Mouse (Mus musculus) hindbrain, embryonic 14.5 days (tissue): ENCODE measurements around the gene Pdzk1. TPM values are rescaled to one million over a fixed set of nuclear protein-coding genes. Genes with fewer than 3 reads are reported as not detected.

Experiments
- ATAC-seq: fragments of 200-750 bp; cut with Nextera tagmentation; 2 replicates; pipeline ENCODE4 v1.8.0; 2017; ENCODE audit warnings: moderate number of reproducible peaks, mild to moderate bottlenecking, moderate TSS enrichment, moderate library complexity; ENCODE audit not compliant: low FRiP score
- DNase-seq: peaks from one replicate; pipeline ENCODE4 v3.0.0-alpha.2; 2015; ENCODE audit warnings: low spot score
- H3K27ac ChIP-seq: fragments of 300-500 bp; sonication (generic); 2 replicates; pipeline ENCODE4 v1.5.1; 2014; ENCODE audit warnings: mild to moderate bottlenecking, moderate library complexity
- H3K27me3 ChIP-seq: fragments of 300-500 bp; sonication (generic); 2 replicates; pipeline ENCODE4 v1.6.1; 2014; ENCODE audit warnings: mild to moderate bottlenecking, low read length, mixed read lengths; ENCODE audit not compliant: control insufficient read depth, insufficient read depth
- H3K36me3 ChIP-seq: fragments of 300-500 bp; sonication (generic); replicated peaks from 2 replicates; pipeline ENCODE4 v1.6.1; 2014; ENCODE audit not compliant: control insufficient read depth, insufficient read depth
- H3K4me1 ChIP-seq: fragments of 300-500 bp; sonication (generic); replicated peaks from 2 replicates; pipeline ENCODE4 v1.6.1; 2014; ENCODE audit warnings: antibody characterized with exemption, low read length, mixed read lengths; ENCODE audit not compliant: control insufficient read depth, insufficient read depth
- H3K4me2 ChIP-seq: fragments of 300-500 bp; sonication (generic); replicated peaks from 2 replicates; pipeline ENCODE4 v1.6.1; 2014; ENCODE audit warnings: mild to moderate bottlenecking, moderate library complexity
- H3K4me3 ChIP-seq: fragments of 300-500 bp; sonication (generic); replicated peaks from 2 replicates; pipeline ENCODE4 v1.5.1; 2014; ENCODE audit warnings: mild to moderate bottlenecking, low read length
- H3K9ac ChIP-seq: fragments of 300-500 bp; sonication (generic); 2 replicates; pipeline ENCODE4 v1.6.1; 2014
- H3K9me3 ChIP-seq: fragments of 300-500 bp; sonication (generic); 2 replicates; pipeline ENCODE4 v1.6.1; 2016; ENCODE audit warnings: low read length; ENCODE audit not compliant: control insufficient read depth
- WGBS: fragments of 180-500 bp; shearing (Covaris S2); extraction: QIAGEN DNeasy Blood & Tissue Kit; methylation state at CpG from one replicate; pipeline ENCODE4 v1.1.7; 2014; 5-methylcytosine and 5-hydroxymethylcytosine counted together
- polyA plus RNA-seq: library from polyadenylated mRNA; unstranded; fragments of >200 nt; fragmentation: Nextera tagmentation; extraction: Ambion mirVana; gene quantifications from 2 replicates; pipeline ENCODE4 v1.2.1, GENCODE M21; 2014

The Pdzk1 gene
- polyA plus RNA-seq, 1 experiment from 2014 or later = 0.16 TPM

- WGBS = 90% methylated on average over 7 of the region's 8 CpGs
- Histone ChIP-seq H3K27me3 (no peaks in the 10 kb centered on the region), H3K4me2 (no peak overlapping the region), H3K36me3 (no peaks in the 10 kb centered on the region), H3K4me3 (no peak overlapping the region), H3K9me3 (no peaks in the 10 kb centered on the region), H3K9ac (no peak overlapping the region), H3K4me1 (no peaks in the 10 kb centered on the region), H3K27ac (no peak overlapping the region)
- no peak for DNase-seq
- no peak for ATAC-seq
Observed at GRCm38 (mm10) chr3:96848470-96848869, 19.4 kb downstream of the Pdzk1 start.

- H3K9ac ChIP-seq = no peak overlapping the region
- no peaks in the 10 kb centered on the region for H3K4me1 ChIP-seq
- 93% methylated on average over 2 of the region's 2 CpGs for WGBS
- DNase-seq = no peak
- ATAC-seq = no peak
- H3K27me3 ChIP-seq = no peaks in the 10 kb centered on the region
- no peaks in the 10 kb centered on the region for H3K9me3 ChIP-seq
- H3K27ac ChIP-seq = no peak overlapping the region
- no peak overlapping the region for H3K4me2 ChIP-seq
- no peak overlapping the region for H3K4me3 ChIP-seq
- no peaks in the 10 kb centered on the region for H3K36me3 ChIP-seq
Observed at GRCm38 (mm10) chr3:96849168-96849727, 20.2 kb downstream of the Pdzk1 start.

GRCm38 (mm10) chr3:96852561-96852960 lies 23.5 kb downstream of the Pdzk1 start:
- Histone ChIP-seq H3K9ac (no peak overlapping the region), H3K4me3 (no peak overlapping the region), H3K9me3 (no peaks in the 10 kb centered on the region), H3K27me3 (no peaks in the 10 kb centered on the region), H3K27ac (no peak overlapping the region), H3K4me1 (no peaks in the 10 kb centered on the region), H3K36me3 (no peaks in the 10 kb centered on the region), H3K4me2 (no peak overlapping the region)
- DNase-seq (no peak), ATAC-seq (no peak)
- WGBS = 83% methylated on average over 6 of the region's 6 CpGs

GRCm38 (mm10) chr3:96854376-96854775 lies 25.3 kb downstream of the Pdzk1 start:
- no peak for ATAC-seq
- no peak overlapping the region for H3K4me2 ChIP-seq
- no peak overlapping the region for H3K9ac ChIP-seq
- H3K4me1 ChIP-seq = no peaks in the 10 kb centered on the region
- H3K4me3 ChIP-seq = no peak overlapping the region
- no peaks in the 10 kb centered on the region for H3K27me3 ChIP-seq
- no peaks in the 10 kb centered on the region for H3K36me3 ChIP-seq
- no peaks in the 10 kb centered on the region for H3K9me3 ChIP-seq
- WGBS = 96% methylated on average over 4 of the region's 4 CpGs
- no peak for DNase-seq
- no peak overlapping the region for H3K27ac ChIP-seq

- Histone ChIP-seq H3K4me1 (no peaks in the 10 kb centered on the region), H3K4me2 (no peak overlapping the region), H3K4me3 (no peak overlapping the region), H3K9ac (no peak overlapping the region), H3K27me3 (no peaks in the 10 kb centered on the region), H3K9me3 (no peaks in the 10 kb centered on the region), H3K36me3 (no peaks in the 10 kb centered on the region), H3K27ac (no peak overlapping the region)
- 80% methylated on average over 3 of the region's 3 CpGs for WGBS
- no peak for ATAC-seq
- no peak for DNase-seq
Observed at GRCm38 (mm10) chr3:96855833-96856232, 26.7 kb downstream of the Pdzk1 start.

GRCm38 (mm10) chr3:96860498-96860897 lies 31.4 kb downstream of the Pdzk1 start:
- Histone ChIP-seq H3K9ac (no peak overlapping the region), H3K36me3 (no peaks in the 10 kb centered on the region), H3K4me3 (no peak overlapping the region), H3K9me3 (no peaks in the 10 kb centered on the region), H3K4me2 (no peak overlapping the region), H3K27ac (no peak overlapping the region), H3K4me1 (no peaks in the 10 kb centered on the region), H3K27me3 (no peaks in the 10 kb centered on the region)
- 96% methylated on average over 5 of the region's 5 CpGs for WGBS
- no peak for DNase-seq
- ATAC-seq = no peak

- H3K9ac ChIP-seq = no peak overlapping the region
- peaks cover 52% of the 10 kb centered on the region for H3K36me3 ChIP-seq
- 92% methylated on average over 3 of the region's 3 CpGs for WGBS
- ATAC-seq (no peak), DNase-seq (no peak)
- no peak overlapping the region for H3K4me2 ChIP-seq
- no peak overlapping the region for H3K4me3 ChIP-seq
- no peaks in the 10 kb centered on the region for H3K4me1 ChIP-seq
- H3K27ac ChIP-seq = no peak overlapping the region
- no peaks in the 10 kb centered on the region for H3K27me3 ChIP-seq
- no peaks in the 10 kb centered on the region for H3K9me3 ChIP-seq
Observed at GRCm38 (mm10) chr3:96867863-96868262, 38.8 kb downstream of the Pdzk1 start.

- Histone ChIP-seq H3K4me2 (no peak overlapping the region), H3K4me3 (no peak overlapping the region), H3K9ac (no peak overlapping the region), H3K27ac (no peak overlapping the region), H3K36me3 (peaks cover 59% of the 10 kb centered on the region), H3K27me3 (no peaks in the 10 kb centered on the region), H3K9me3 (no peaks in the 10 kb centered on the region), H3K4me1 (no peaks in the 10 kb centered on the region)
- ATAC-seq (no peak), DNase-seq (no peak)
- WGBS = 94% methylated on average over 8 of the region's 8 CpGs
Observed at GRCm38 (mm10) chr3:96868566-96868965, 39.5 kb downstream of the Pdzk1 start.

GRCm38 (mm10) chr3:96869091-96869490 lies 40.0 kb downstream of the Pdzk1 start:
- H3K27me3 ChIP-seq = no peaks in the 10 kb centered on the region
- peaks cover 63% of the 10 kb centered on the region for H3K36me3 ChIP-seq
- 93% methylated on average over 7 of the region's 7 CpGs for WGBS
- H3K4me3 ChIP-seq = no peak overlapping the region
- H3K9ac ChIP-seq = no peak overlapping the region
- H3K4me2 ChIP-seq = no peak overlapping the region
- no peak for DNase-seq
- H3K27ac ChIP-seq = no peak overlapping the region
- no peak for ATAC-seq
- H3K4me1 ChIP-seq = no peaks in the 10 kb centered on the region
- no peaks in the 10 kb centered on the region for H3K9me3 ChIP-seq

- Histone ChIP-seq H3K4me1 (no peaks in the 10 kb centered on the region), H3K9me3 (no peaks in the 10 kb centered on the region), H3K36me3 (peaks cover 74% of the 10 kb centered on the region), H3K4me3 (no peak overlapping the region), H3K27me3 (no peaks in the 10 kb centered on the region), H3K4me2 (no peak overlapping the region), H3K9ac (no peak overlapping the region), H3K27ac (no peak overlapping the region)
- DNase-seq (no peak), ATAC-seq (no peak)
- WGBS = 100% methylated on average over 2 of the region's 2 CpGs
Observed at GRCm38 (mm10) chr3:96870270-96870669, 41.2 kb downstream of the Pdzk1 start.
